Mouse (Mus musculus) brain, embryonic 18.5 days (tissue): ENCODE results near the gene St3gal5.
"Not testable (repeated sequence)": the region's sequence is repeated elsewhere in the genome, so short reads cannot be mapped to it uniquely, and the experiment has no call there.

Experiments
- DNase-seq: peaks from one replicate; pipeline ENCODE4 v3.0.0-alpha.2; 2012; ENCODE audit warnings: low read depth, low spot score

The St3gal5 gene

DNA sequence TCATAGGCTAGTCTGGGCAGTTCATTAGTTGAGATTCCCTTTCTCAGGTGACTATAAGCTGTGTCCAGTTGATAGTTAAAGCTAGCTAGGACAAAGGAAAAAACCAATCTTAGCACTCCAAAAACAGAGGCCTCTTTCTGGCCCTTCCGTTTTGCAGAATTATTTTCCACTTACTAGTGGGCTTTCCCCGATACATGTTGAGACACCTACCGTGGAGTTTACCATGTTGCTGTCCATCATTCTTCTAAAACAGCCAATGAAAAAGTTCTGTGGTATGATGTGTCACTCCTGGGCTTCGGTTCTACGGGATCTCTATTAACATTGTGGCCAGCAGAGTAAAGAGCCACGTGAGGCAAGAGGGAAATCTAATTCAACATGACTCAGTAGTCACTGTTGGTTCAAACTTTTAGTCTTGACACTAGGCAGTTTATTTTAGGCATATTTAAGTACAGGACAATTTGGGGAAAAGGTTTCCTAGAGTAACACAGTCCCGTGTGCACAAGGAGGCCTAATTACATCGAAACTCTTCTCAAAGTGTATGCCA lies 35.4 kb downstream of the St3gal5 start:
- no peak for DNase-seq

GRCm38 (mm10) chr6:72134850-72135515 lies 37.6 kb downstream of the St3gal5 start:
- DNase-seq: no peak

DNA sequence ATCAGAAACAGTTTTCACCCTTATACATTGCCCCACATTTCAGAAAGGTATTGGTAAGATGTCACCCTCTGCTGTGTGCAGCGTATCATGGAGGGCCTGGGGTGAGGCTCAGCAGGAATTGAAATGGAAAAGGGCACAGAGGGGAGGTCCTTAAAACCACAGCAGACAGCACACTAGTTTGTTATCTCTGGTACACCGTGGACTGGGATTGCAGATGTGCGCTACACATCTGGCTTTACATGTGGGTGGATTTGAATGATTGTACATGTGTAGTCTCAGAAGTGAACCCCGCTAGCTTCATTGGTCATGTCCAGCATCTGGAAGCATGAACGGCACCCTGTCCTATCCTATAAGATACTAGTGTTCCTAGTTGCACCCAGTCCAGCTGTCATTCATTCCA lies 38.6 kb downstream of the St3gal5 start:
- no peak for DNase-seq

- DNase-seq: no peak
Observed at GRCm38 (mm10) chr6:72136543-72136942, 39.2 kb downstream of the St3gal5 start.

DNA sequence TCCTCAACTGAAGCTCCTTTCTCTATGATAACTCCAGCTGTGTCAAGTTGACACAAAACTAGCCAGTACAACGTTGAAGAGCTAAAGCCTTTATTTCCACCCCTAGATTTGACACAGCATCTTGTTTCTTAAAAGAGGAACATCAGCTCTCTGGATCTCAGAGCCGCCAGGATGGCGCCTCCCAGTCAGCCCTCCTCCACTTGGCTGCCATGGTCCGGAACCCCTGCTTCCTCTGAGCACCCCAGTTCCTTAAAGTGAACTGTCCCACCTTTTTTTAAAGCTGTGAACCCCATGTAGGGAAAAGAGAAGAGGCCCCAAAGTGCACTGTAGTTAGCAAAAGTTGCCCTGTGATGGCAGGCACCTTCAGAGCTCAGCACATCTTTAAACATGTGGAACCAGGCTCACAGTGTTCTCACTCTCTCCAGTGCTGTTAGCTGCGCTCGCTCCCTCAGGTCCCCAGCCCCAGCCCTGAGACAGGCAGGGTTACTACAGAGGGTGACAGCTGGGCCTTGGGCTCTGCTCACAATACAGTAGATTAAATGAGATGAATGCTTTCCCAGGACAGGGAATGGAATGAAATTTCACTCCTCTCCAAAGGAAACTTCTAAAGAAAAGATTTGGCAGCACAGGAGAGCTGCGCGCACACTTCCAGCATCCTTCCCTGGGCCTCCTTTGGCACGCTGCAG lies 42.3 kb downstream of the St3gal5 start:
- no peak for DNase-seq

DNA sequence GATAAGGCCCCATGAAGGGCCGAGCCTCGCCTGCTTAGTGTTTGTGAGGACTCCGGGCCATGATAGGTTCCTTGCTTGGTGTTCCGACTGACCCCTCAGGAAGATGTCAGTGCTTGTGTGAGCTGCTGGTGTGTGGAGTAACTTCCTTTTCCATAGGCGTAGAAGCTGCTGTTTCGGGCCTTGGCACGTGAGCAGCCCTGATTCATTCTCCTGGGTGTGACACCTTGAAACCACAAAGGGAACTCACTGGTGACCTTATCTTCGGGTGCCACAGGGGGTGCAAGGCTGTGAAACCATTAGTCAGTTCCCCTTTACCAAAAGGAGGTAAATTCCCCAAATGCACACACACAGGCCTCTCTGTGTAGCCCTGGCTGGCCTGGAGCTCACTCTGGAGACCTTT lies 43.0 kb downstream of the St3gal5 start:
- DNase-seq: no peak

- DNase-seq: no peak
Observed at GRCm38 (mm10) chr6:72141191-72141590, 43.8 kb downstream of the St3gal5 start.

DNA sequence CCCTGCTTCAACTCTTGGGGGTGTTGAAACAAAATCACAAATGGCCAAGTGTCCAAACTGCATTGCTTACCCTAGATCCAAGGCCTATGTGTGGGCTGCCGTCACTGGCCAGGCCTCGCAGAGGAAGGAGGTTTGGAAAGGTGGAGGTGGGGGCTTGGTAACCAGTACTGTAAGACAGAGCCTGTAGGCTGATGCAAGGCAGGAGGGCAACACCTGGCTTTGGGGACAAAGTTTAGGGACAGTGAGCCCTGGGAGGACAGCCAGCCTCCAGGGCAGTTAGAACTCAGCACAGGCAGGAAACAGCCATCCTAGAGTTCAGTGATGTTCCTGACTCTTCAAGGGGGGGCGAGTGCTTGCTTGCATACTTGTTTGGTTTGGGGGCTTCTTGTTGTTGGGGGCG lies 45.2 kb downstream of the St3gal5 start:
- DNase-seq: no peak

DNA sequence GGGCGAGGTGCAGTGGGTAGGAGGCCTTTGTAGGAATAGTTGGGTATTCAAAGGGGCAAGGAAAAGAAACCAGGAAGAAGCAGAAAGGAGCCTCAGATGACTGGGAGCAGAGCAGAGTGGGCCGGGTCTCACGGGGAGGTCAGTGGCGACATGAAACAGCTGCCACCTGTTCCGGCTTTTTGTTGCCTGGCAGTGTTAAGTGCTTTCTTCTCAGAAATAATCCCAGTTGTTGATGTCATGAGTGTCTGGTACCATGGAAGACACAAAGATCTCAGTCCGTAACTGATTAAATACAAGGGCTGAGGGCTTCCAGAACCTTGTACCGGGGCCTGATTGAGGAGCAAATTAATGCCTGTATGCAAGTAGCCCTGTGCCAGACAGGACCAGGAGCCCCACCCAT lies 47.0 kb downstream of the St3gal5 start:
- DNase-seq: no peak

GRCm38 (mm10) chr6:72146803-72147202 lies 49.4 kb downstream of the St3gal5 start:
- no peak for DNase-seq

GRCm38 (mm10) chr6:72148721-72149120 lies 51.3 kb downstream of the St3gal5 start:
- DNase-seq: no peak

DNA sequence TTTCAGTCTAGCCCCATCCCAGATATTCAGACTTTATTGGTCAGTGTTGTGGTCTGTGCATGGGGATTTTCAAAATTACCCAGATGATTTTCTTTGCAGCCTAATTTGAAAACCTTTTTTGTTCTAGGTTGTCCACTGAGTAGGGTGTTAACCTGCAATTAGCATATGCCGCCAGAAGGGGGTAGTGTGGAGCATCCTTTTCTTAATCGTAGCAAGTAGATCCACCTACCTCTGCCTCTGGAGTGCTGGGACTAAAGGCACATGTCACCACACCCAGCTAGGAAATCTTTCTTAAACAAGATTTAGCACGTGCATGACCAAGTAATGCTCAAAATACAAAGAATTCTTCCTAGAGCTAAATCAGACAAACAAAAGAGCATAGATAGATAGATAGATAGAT lies 52.4 kb downstream of the St3gal5 start:
- no peak for DNase-seq

DNA sequence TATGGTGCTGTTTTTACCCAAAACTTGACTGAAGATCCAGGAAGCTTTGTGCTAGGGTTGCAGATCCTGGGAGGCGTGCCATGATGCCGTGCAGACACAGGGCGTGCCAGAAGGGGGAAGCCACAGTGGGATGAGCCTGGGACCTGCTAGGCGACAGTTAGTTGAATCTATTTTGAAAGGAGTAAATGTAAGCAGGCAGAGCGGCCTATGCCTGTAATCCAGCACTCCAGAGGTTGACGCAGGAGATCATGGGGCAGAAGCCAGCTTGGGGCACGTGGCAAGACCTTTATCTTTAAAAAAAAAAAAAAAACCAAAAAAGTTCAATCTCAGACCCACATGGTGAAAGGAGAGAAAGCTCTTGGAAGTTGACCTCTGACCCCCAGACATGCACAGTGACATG lies 55.3 kb downstream of the St3gal5 start:
- DNase-seq: no peak

DNA sequence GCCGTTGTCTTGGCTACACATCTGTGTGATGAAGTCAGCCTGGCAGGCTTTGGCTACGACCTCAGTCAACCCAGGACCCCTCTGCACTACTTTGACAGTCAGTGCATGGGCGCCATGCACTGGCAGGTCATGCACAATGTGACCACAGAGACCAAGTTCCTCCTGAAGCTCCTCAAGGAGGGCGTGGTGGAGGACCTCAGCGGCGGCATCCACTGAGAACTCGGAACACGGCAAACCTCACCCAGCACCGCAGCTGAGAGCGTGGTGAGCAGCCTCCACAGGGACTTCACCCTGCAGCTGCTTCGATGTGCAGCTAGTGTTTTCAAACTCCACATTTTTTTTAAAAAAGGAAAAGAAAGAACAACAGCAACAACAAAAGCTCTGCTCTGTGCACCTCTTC lies 56.1 kb downstream of the St3gal5 start:
- no peak for DNase-seq

GRCm38 (mm10) chr6:72154008-72154407 lies 56.6 kb downstream of the St3gal5 start:
- DNase-seq: not testable (repeated sequence)

GRCm38 (mm10) chr6:72154938-72155531 lies 57.6 kb downstream of the St3gal5 start:
- no peak for DNase-seq

- DNase-seq: no peak
Observed at GRCm38 (mm10) chr6:72155649-72156048, 58.3 kb downstream of the St3gal5 start.

- no peak for DNase-seq
Observed at GRCm38 (mm10) chr6:72158966-72159764, 61.8 kb downstream of the St3gal5 start.

DNA sequence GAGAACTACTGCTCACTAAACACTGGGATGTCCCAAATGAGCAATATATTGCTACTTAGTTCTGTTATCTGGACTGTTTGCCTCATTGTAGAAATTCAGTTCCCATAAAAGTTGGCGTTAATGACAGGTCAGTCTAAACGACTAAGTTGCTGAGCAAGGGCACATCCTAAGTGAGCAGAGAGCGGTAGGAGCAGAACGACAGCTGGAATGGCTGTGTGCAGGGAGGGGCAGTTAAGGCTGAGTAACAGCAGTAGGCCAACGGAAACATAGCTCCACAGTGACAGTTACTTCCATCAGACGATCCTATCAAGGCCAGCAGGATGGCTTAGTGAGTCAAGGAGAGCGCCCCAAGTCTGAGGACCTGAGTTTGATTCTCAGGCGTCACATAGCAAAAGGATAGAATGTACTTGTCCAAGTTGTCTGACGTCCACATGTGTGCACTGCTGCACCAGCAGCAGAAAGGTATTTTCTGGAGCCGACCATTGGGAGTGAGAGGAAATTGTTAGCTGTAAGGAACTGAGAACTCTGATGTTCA lies 62.5 kb downstream of the St3gal5 start:
- no peak for DNase-seq

- DNase-seq: no peak
Observed at GRCm38 (mm10) chr6:72160991-72161390, 63.6 kb downstream of the St3gal5 start.

GRCm38 (mm10) chr6:72161751-72162150 lies 64.4 kb downstream of the St3gal5 start:
- no peak for DNase-seq
